9 mouse cellular contexts compared by ENCODE assay signal in genomic region chr7:3301628-3302555, GRCm38 (mm10). TPM values are rescaled to one million over a fixed set of nuclear protein-coding genes. Genes with fewer than 3 reads are reported as not detected.
DNase-seq lines count a peak whose midpoint lies in the region; ATAC-seq and TF ChIP-seq lines count a peak whose summit lies in the region.
"Had no signal": no experiment of that assay in that cellular context is flagged by ENCODE, and none has a peak within 500 bp of the region (broad histone marks: within the 10 kb centered on the region; RNA-seq: fewer than 3 reads in every experiment).

No protein-coding gene starts in this region.

- ATAC-seq in heart, postnatal 0 days (ENCODE audit: insufficient read depth, low read depth), result peak; percentile 73
- ATAC-seq in limb, embryonic 12.5 days (ENCODE audit: insufficient number of reproducible peaks, insufficient read depth, low FRiP score, low TSS enrichment, low read depth), result no peak

- DNase-seq in adrenal gland, adult (ENCODE audit: inconsistent age in 2 of 2, low spot score in 1 of 2), result peak; percentile 58 to 78
- no peak for DNase-seq in adrenal gland, adult 18-20 months (ENCODE audit: low spot score in 2 of 2)
- DNase-seq in urinary bladder, postnatal 25 days (ENCODE audit: low spot score), result peak; percentile 14
- DNase-seq in urinary bladder, adult 2 months (ENCODE audit: low spot score), result no peak
- DNase-seq in heart, postnatal 0 days (ENCODE audit: low spot score), result peak; percentile 80
- DNase-seq in neural tube, embryonic 10.5 days (ENCODE audit: extremely low spot score, low spot score), result peak; percentile 55
- DNase-seq in spleen, postnatal 36 days (ENCODE audit: low spot score in 2 of 2), result no peak

- no peaks in the 10 kb centered on the region for H3K9me3 ChIP-seq in heart, postnatal 0 days (replicated peaks; ENCODE audit: control insufficient read depth, low read length)
- no peaks in the 10 kb centered on the region for H3K9me3 ChIP-seq in limb, embryonic 12.5 days

- peak overlapping the region; percentile 43 for H3K4me3 ChIP-seq in heart, postnatal 0 days (ENCODE audit: low read depth, low read length)
- H3K4me3 ChIP-seq in limb, embryonic 12.5 days (replicated peaks), result peak overlapping the region; percentile 36
- H3K4me3 ChIP-seq: erythroblast, embryonic 14.5 days had no signal

- peak overlapping the region; percentile 52 for H3K9ac ChIP-seq in heart, postnatal 0 days (replicated peaks; ENCODE audit: low read depth, low read length)
- H3K9ac ChIP-seq in limb, embryonic 12.5 days (replicated peaks), result 0 out of 2 replicates have a peak overlapping the region, but pooled peaks have one; percentile 5

- no peak for TF ChIP-seq EP300 in heart, postnatal 0 days (IDR thresholded peaks at IDR 0.05; ENCODE audit: low read depth)

- H3K4me1 ChIP-seq in heart, postnatal 0 days (ENCODE audit: control insufficient read depth, insufficient read depth), result peaks cover 16% of the 10 kb centered on the region
- H3K4me1 ChIP-seq in limb, embryonic 12.5 days (replicated peaks), result peaks cover 29% of the 10 kb centered on the region

- H3K27ac ChIP-seq in heart, postnatal 0 days (ENCODE audit: low read depth), result peak overlapping the region; percentile 74
- no peak overlapping the region for H3K27ac ChIP-seq in limb, embryonic 12.5 days

- peaks cover 18% of the 10 kb centered on the region for H3K27me3 ChIP-seq in heart, postnatal 0 days (ENCODE audit: control insufficient read depth, insufficient read depth, low read length)
- H3K27me3 ChIP-seq in limb, embryonic 12.5 days, result peaks cover 71% of the 10 kb centered on the region

- 3% methylated on average over 33 of the region's 33 CpGs for WGBS in heart, postnatal 0 days
- 6% methylated on average over 33 of the region's 33 CpGs for WGBS in limb, embryonic 12.5 days

- no peak; the same call in 1 of the 2 replicates for TF ChIP-seq CTCF in heart, postnatal 0 days (IDR thresholded peaks at IDR 0.05; ENCODE audit: low read depth)

- H3K36me3 ChIP-seq in heart, postnatal 0 days (replicated peaks; ENCODE audit: control insufficient read depth, insufficient read depth, low read length), result peaks cover 30% of the 10 kb centered on the region
- peaks cover 30% of the 10 kb centered on the region for H3K36me3 ChIP-seq in limb, embryonic 12.5 days

- peak overlapping the region; percentile 75 for H3K4me2 ChIP-seq in heart, postnatal 0 days (ENCODE audit: low read depth, low read length)
- H3K4me2 ChIP-seq in limb, embryonic 12.5 days, result peak overlapping the region; percentile 63

RNA-seq across cellular contexts. Expression of gene Prkcg, which starts 12.9 kb away (rescaled TPM):
- 1 to 10 TPM in 1 of 2 experiments, under 1 TPM in 1; 0.36 to 1.1 TPM for total RNA-seq in adrenal gland, adult 18-20 months (2021)
- polyA plus RNA-seq in urinary bladder, adult 2 months (2012; rRNA removed), result 1.6 and 2.4 TPM in 2 replicates
- 1.8 and 4.2 TPM in 2 replicates for total RNA-seq in heart, postnatal 0 days (2014; rRNA removed; ENCODE audit: low replicate concordance)
- polyA plus RNA-seq in heart, postnatal 0 days (2015; fragmentation: Nextera tagmentation; extraction: Ambion mirVana), result 0.30 and 0.40 TPM in 2 replicates
- 3.8 TPM in 1 of 2 replicates, not detected in the other for polyA plus RNA-seq in limb, embryonic 12.5 days (2016; fragmentation: Nextera tagmentation; extraction: Ambion mirVana)
- polyA plus RNA-seq: erythroblast, embryonic 14.5 days had no signal

RNA-seq across cellular contexts. Expression of gene Myadm, which starts 13.0 kb away (rescaled TPM):
- total RNA-seq in adrenal gland, adult 18-20 months (2021), result 10 to 100 TPM; 55.9 to 68.6 TPM
- 303 and 327 TPM in 2 replicates for polyA plus RNA-seq in urinary bladder, adult 2 months (2012; rRNA removed)
- 223 and 238 TPM in 2 replicates for total RNA-seq in heart, postnatal 0 days (2014; rRNA removed; ENCODE audit: low replicate concordance)
- polyA plus RNA-seq in heart, postnatal 0 days (2015; fragmentation: Nextera tagmentation; extraction: Ambion mirVana), result 119 and 123 TPM in 2 replicates
- polyA plus RNA-seq in limb, embryonic 12.5 days (2016; fragmentation: Nextera tagmentation; extraction: Ambion mirVana), result 24.9 and 29.3 TPM in 2 replicates
- polyA plus RNA-seq: erythroblast, embryonic 14.5 days had no signal

RNA-seq across cellular contexts. Expression of gene Cacng7, which starts 30.9 kb away (rescaled TPM):
- total RNA-seq in adrenal gland, adult 18-20 months (2021), result 10 to 100 TPM in 1 of 2 experiments, 1 to 10 TPM in 1; 8.9 to 16.6 TPM
- 11.8 and 21.5 TPM in 2 replicates for polyA plus RNA-seq in urinary bladder, adult 2 months (2012; rRNA removed)
- 4.0 and 6.3 TPM in 2 replicates for total RNA-seq in heart, postnatal 0 days (2014; rRNA removed; ENCODE audit: low replicate concordance)
- polyA plus RNA-seq in heart, postnatal 0 days (2015; fragmentation: Nextera tagmentation; extraction: Ambion mirVana), result 0.15 and 0.29 TPM in 2 replicates
- polyA plus RNA-seq in limb, embryonic 12.5 days (2016; fragmentation: Nextera tagmentation; extraction: Ambion mirVana), result 3.0 and 3.1 TPM in 2 replicates
- polyA plus RNA-seq: erythroblast, embryonic 14.5 days had no signal

RNA-seq across cellular contexts. Expression of gene Nlrp12, which starts 52.4 kb away (rescaled TPM):
- total RNA-seq in adrenal gland, adult 18-20 months (2021), result under 1 TPM in 1 of 2 experiments, not detected in 1; 0.20 TPM
- polyA plus RNA-seq in urinary bladder, adult 2 months (2012; rRNA removed), result 0.04 TPM in 1 of 2 replicates, not detected in the other
- under 0.01 TPM in 1 of 2 replicates, not detected in the other for total RNA-seq in heart, postnatal 0 days (2014; rRNA removed; ENCODE audit: low replicate concordance)
- 0.01 TPM in 2 replicates for polyA plus RNA-seq in heart, postnatal 0 days (2015; fragmentation: Nextera tagmentation; extraction: Ambion mirVana)
- not detected in 2 replicates for polyA plus RNA-seq in limb, embryonic 12.5 days (2016; fragmentation: Nextera tagmentation; extraction: Ambion mirVana)
- polyA plus RNA-seq: erythroblast, embryonic 14.5 days had no signal

Comparison
In these comparisons a context has a peak if more than half of its experiments do, and no peak if none do; other contexts are left out.
1. DNase-seq: peak in adrenal gland, adult (2 of 2), urinary bladder, postnatal 25 days (single experiment), heart, postnatal 0 days (single experiment) and neural tube, embryonic 10.5 days (single experiment); none in adrenal gland, adult 18-20 months (0 of 2), urinary bladder, adult 2 months (single experiment) and spleen, postnatal 36 days (0 of 2).